Mouse (Mus musculus) CH12.LX (cell line): ENCODE results near the gene Tmem246. TPM values are rescaled to one million over a fixed set of nuclear protein-coding genes. Genes with fewer than 3 reads are reported as not detected.

Source experiments
- DNase-seq: peaks from one replicate; pipeline ENCODE4 v3.0.0-alpha.2; 2013; ENCODE audit errors: extremely low read depth
- H3K27ac ChIP-seq: 2 replicates; pipeline ENCODE4 v1.5.1; 2012; ENCODE audit warnings: low read depth, mild to moderate bottlenecking, control low read depth, moderate library complexity; ENCODE audit not compliant: insufficient read depth
- H3K27me3 ChIP-seq: replicated peaks from 2 replicates; pipeline ENCODE3; 2012; ENCODE audit warnings: inconsistent platforms
- H3K36me3 ChIP-seq, 2 experiments: replicated peaks in 1 of 2; 2 replicates each; pipeline versions ENCODE3 to v1.6.1; 2012; ENCODE audit warnings: inconsistent platforms in 1 of 2, low read length in 1 of 2, mild to moderate bottlenecking in 1 of 2, mixed read lengths in 1 of 2, moderate library complexity in 1 of 2; ENCODE audit not compliant: control insufficient read depth in 1 of 2, insufficient read depth in 1 of 2
- H3K4me1 ChIP-seq, 2 experiments: 2 replicates each; pipeline ENCODE4 v1.6.1; 2012; ENCODE audit warnings: inconsistent platforms in 1 of 2, moderate library complexity in 1 of 2; ENCODE audit not compliant: insufficient read depth in 2 of 2, control insufficient read depth in 1 of 2
- H3K4me2 ChIP-seq: 2 replicates; pipeline ENCODE4 v1.6.1; 2012; ENCODE audit warnings: low read depth, mild to moderate bottlenecking, control low read depth; ENCODE audit not compliant: poor library complexity, insufficient read depth, severe bottlenecking
- H3K4me3 ChIP-seq, 3 experiments: fragments of 150-350 bp in 1 of 3; sonication (generic) in 1 of 3; replicated peaks in 1 of 3; 2 replicates each; pipeline versions ENCODE3 to v1.5.1; 2011 to 2012; ENCODE audit warnings: low read depth in 2 of 3, low read length in 2 of 3, mild to moderate bottlenecking in 2 of 3, moderate library complexity in 2 of 3, control low read depth in 1 of 3, improper control_type of control experiment in 1 of 3, inconsistent platforms in 1 of 3, mixed read lengths in 1 of 3; ENCODE audit not compliant: poor library complexity in 1 of 3
- H3K79me2 ChIP-seq: replicated peaks from 2 replicates; pipeline ENCODE4 v1.6.1; 2012; ENCODE audit warnings: mild to moderate bottlenecking, moderate library complexity; ENCODE audit not compliant: control insufficient read depth, poor library complexity, insufficient read depth, severe bottlenecking; ENCODE audit errors: extremely low read depth
- H3K9ac ChIP-seq: 2 replicates; pipeline ENCODE4 v1.6.1; 2012; ENCODE audit warnings: low read depth, mild to moderate bottlenecking, control low read depth, moderate library complexity; ENCODE audit not compliant: insufficient read depth
- H3K9me3 ChIP-seq: replicated peaks from 2 replicates; pipeline ENCODE3; 2012; ENCODE audit warnings: low read length, inconsistent platforms, mixed read lengths
- CHD1 ChIP-seq: IDR thresholded peaks from 2 replicates; pipeline ENCODE4 v1.6.1; 2012; ENCODE audit warnings: low read depth, low read length, improper control_type of control experiment, inconsistent platforms
- CHD2 ChIP-seq: IDR thresholded peaks from 2 replicates; pipeline ENCODE4 v1.6.1; 2011; ENCODE audit warnings: low read length, improper control_type of control experiment
- CTCF ChIP-seq, 2 experiments: IDR thresholded peaks in 1 of 2; conservative IDR thresholded peaks in 1 of 2; 2 replicates each; pipeline ENCODE4 v1.5.1; 2011 to 2012; ENCODE audit warnings: low read depth in 2 of 2, low read length in 2 of 2, improper control_type of control experiment in 1 of 2, inconsistent platforms in 1 of 2, mild to moderate bottlenecking in 1 of 2, moderate library complexity in 1 of 2
- E2F4 ChIP-seq: IDR thresholded peaks from 2 replicates; pipeline ENCODE4 v1.6.1; 2011; ENCODE audit warnings: low read depth, low read length, improper control_type of control experiment; ENCODE audit not compliant: insufficient replicate concordance
- EP300 ChIP-seq: IDR thresholded peaks from 2 replicates; pipeline ENCODE4 v1.6.1; 2011; ENCODE audit warnings: low read length, improper control_type of control experiment
- GABPA ChIP-seq: IDR thresholded peaks from 2 replicates; pipeline ENCODE4 v1.6.1; 2012; ENCODE audit warnings: low read depth, low read length, improper control_type of control experiment, inconsistent platforms; ENCODE audit not compliant: insufficient replicate concordance
- HCFC1 ChIP-seq: IDR thresholded peaks from 2 replicates; pipeline ENCODE4 v1.6.1; 2012; ENCODE audit warnings: low read depth, mild to moderate bottlenecking, inconsistent platforms, low read length, improper control_type of control experiment
- IRF4 ChIP-seq: IDR thresholded peaks from 2 replicates; pipeline ENCODE4 v1.6.1; 2014; ENCODE audit warnings: low read depth, mild to moderate bottlenecking, inconsistent platforms, low read length, improper control_type of control experiment
- JUN ChIP-seq: IDR thresholded peaks from 2 replicates; pipeline ENCODE4 v1.6.1; 2011; ENCODE audit warnings: low read depth, mild to moderate bottlenecking, low read length, improper control_type of control experiment, moderate library complexity; ENCODE audit not compliant: insufficient read depth
- MAFK ChIP-seq: IDR thresholded peaks from 2 replicates; pipeline ENCODE4 v1.6.1; 2011; ENCODE audit warnings: low read length, improper control_type of control experiment; ENCODE audit not compliant: insufficient replicate concordance
- MAX ChIP-seq: IDR thresholded peaks from 2 replicates; pipeline ENCODE4 v1.6.1; 2011; ENCODE audit warnings: low read length, improper control_type of control experiment
- MAZ ChIP-seq: IDR thresholded peaks from 2 replicates; pipeline ENCODE4 v1.6.1; 2012; ENCODE audit warnings: low read depth, mild to moderate bottlenecking, inconsistent platforms, low read length, improper control_type of control experiment, moderate library complexity
- MEF2A ChIP-seq: IDR thresholded peaks from 2 replicates; pipeline ENCODE4 v1.6.1; 2014; ENCODE audit warnings: low read depth, mild to moderate bottlenecking, inconsistent platforms, low read length, improper control_type of control experiment, borderline replicate concordance
- MXI1 ChIP-seq: IDR thresholded peaks from 2 replicates; pipeline ENCODE4 v1.6.1; 2011; ENCODE audit warnings: mild to moderate bottlenecking, low read depth, low read length, improper control_type of control experiment
- MYC ChIP-seq: IDR thresholded peaks from 2 replicates; pipeline ENCODE4 v1.6.1; 2011; ENCODE audit warnings: low read depth, mild to moderate bottlenecking, improper control_type of control experiment, low read length
- PAX5 ChIP-seq: IDR thresholded peaks from 2 replicates; pipeline ENCODE4 v1.6.1; 2012; ENCODE audit warnings: low read length, inconsistent platforms, mixed read lengths
- POLR2AphosphoS2 ChIP-seq: IDR thresholded peaks from 2 replicates; pipeline ENCODE4 v1.6.1; 2011; ENCODE audit warnings: low read depth, low read length, improper control_type of control experiment
- RCOR1 ChIP-seq: conservative IDR thresholded peaks from 2 replicates; pipeline ENCODE4 v1.6.1; 2012; ENCODE audit warnings: low read depth, mild to moderate bottlenecking, inconsistent platforms, low read length, improper control_type of control experiment
- TBP ChIP-seq: conservative IDR thresholded peaks from 2 replicates; pipeline ENCODE4 v1.6.1; 2011; ENCODE audit warnings: low read depth, low read length, improper control_type of control experiment
- UBTF ChIP-seq: IDR thresholded peaks from 2 replicates; pipeline ENCODE4 v1.6.1; 2012; ENCODE audit warnings: low read depth, mild to moderate bottlenecking, inconsistent platforms, low read length, improper control_type of control experiment, moderate library complexity
- USF1 ChIP-seq: IDR thresholded peaks from 2 replicates; pipeline ENCODE4 v1.6.1; 2014; ENCODE audit warnings: low read depth, mild to moderate bottlenecking, inconsistent platforms, low read length, improper control_type of control experiment
- USF2 ChIP-seq: conservative IDR thresholded peaks from 2 replicates; pipeline ENCODE4 v1.6.1; 2011; ENCODE audit warnings: low read depth, low read length, improper control_type of control experiment
- ZKSCAN1 ChIP-seq: IDR thresholded peaks from 2 replicates; pipeline ENCODE4 v1.6.1; 2012; ENCODE audit warnings: low read depth, inconsistent platforms, low read length, improper control_type of control experiment, borderline replicate concordance
- ZMIZ1 ChIP-seq: IDR thresholded peaks from 2 replicates; pipeline ENCODE4 v1.6.1; 2012; ENCODE audit warnings: low read depth, mild to moderate bottlenecking, inconsistent platforms, low read length, improper control_type of control experiment
- dilution Hi-C: fragments of 300-500 bp; cut with MboI; formaldehyde crosslinking; loops from 2 replicates; pipeline ENCODE4 v1.14.3; 2020; ENCODE audit warnings: low sequenced_read_pairs; ENCODE audit not compliant: extremely low pct_unique_long_range_greater_than_20kb, extremely low pct_ligation_motif_present
- in situ Hi-C: fragments of 300-500 bp; cut with MboI; formaldehyde crosslinking; loops from 3 replicates; pipeline ENCODE4 v1.14.3; 2019; ENCODE audit warnings: low sequenced_read_pairs, low pct_ligation_motif_present, low pct_unique_long_range_greater_than_20kb, mixed read lengths
- polyA plus RNA-seq: library from polyadenylated mRNA; unstranded; fragments of >175 nt; gene quantifications from 2 replicates; pipeline ENCODE4 v1.2.1, GENCODE M21; 2012; ENCODE audit warnings: low read depth; ENCODE audit not compliant: insufficient read length
- total RNA-seq, 2 experiments: library from RNA; depleted of rRNA; stranded (reverse); fragments of 300-350 nt in 1 of 2; fragments of >200 nt in 1 of 2; gene quantifications; 2 replicates each; pipeline ENCODE4 v1.2.3; 2012 to 2014

Gene Tmem246
- total and polyA plus RNA-seq, 3 experiments, result 0.13 to 0.49 (median 0.24) TPM

- TF ChIP-seq USF1 (no peak), MXI1 (no peak), E2F4 (no peak), MAFK (no peak), CHD1 (no peak), TBP (no peak), MEF2A (no peak), JUN (no peak), CTCF (conservative IDR thresholded peaks at IDR 0.05 in 1 of 2, IDR thresholded peaks at IDR 0.05 in 1 of 2; ENCODE audit: low read depth in 2 of 2, low read length in 2 of 2) (no peak), CHD2 (no peak), MAZ (no peak), MAX (no peak), UBTF (no peak), IRF4 (no peak)
- TF ChIP-seq, all 38 proteins: peak for 0
- Histone ChIP-seq H3K9ac (no peak overlapping the region), H3K4me3 (peak overlapping the region in 1 of 3 experiments; percentile 42), H3K27me3 (no peaks in the 10 kb centered on the region), H3K36me3 (no peaks in the 10 kb centered on the region), H3K9me3 (no peaks in the 10 kb centered on the region), H3K79me2 (no peaks in the 10 kb centered on the region), H3K27ac (no peak overlapping the region), H3K4me2 (no peak overlapping the region), H3K4me1 (no peaks in the 10 kb centered on the region)
- in situ Hi-C loops, result no loop called here
- DNase-seq, result no peak
- dilution Hi-C loops, result no loop called here
Observed at GRCm38 (mm10) chr4:49596846-49597182, 862 bp downstream of the Tmem246 start.

- Histone ChIP-seq H3K4me3 (no peak overlapping the region), H3K9me3 (no peaks in the 10 kb centered on the region), H3K27ac (no peak overlapping the region), H3K9ac (no peak overlapping the region), H3K36me3 (no peaks in the 10 kb centered on the region), H3K4me2 (no peak overlapping the region), H3K27me3 (no peaks in the 10 kb centered on the region), H3K79me2 (no peaks in the 10 kb centered on the region), H3K4me1 (no peaks in the 10 kb centered on the region)
- DNase-seq, result no peak
- in situ Hi-C loops, result no loop called here
- TF ChIP-seq MYC, result no peak
- no peak for TF ChIP-seq HCFC1
- TF ChIP-seq TBP, result no peak
- no peak for TF ChIP-seq GABPA
- no peak for TF ChIP-seq POLR2AphosphoS2
- TF ChIP-seq UBTF, result no peak
- TF ChIP-seq ZKSCAN1, result no peak
- TF ChIP-seq ZMIZ1, result no peak
- TF ChIP-seq PAX5, result no peak
- no peak for TF ChIP-seq CHD1
- no peak for TF ChIP-seq EP300
- no peak for TF ChIP-seq E2F4
- no peak for TF ChIP-seq RCOR1
- no peak for TF ChIP-seq MAX
- TF ChIP-seq USF2, result no peak
- dilution Hi-C loops, result no loop called here
Observed at GRCm38 (mm10) chr4:49590152-49590551, 7.5 kb downstream of the Tmem246 start.
